Mouse (Mus musculus): ENCODE results near the gene Olfr461.
"Not testable (repeated sequence)": the region's sequence is repeated elsewhere in the genome, so short reads cannot be mapped to it uniquely, and the experiment has no call there.

Gene Olfr461

GRCm38 (mm10) chr6:40554950-40555349 lies at the start of gene Olfr461:
Olfr461 (minus strand) TSS chr6:40555050.
- DNase-seq = no peak

DNA sequence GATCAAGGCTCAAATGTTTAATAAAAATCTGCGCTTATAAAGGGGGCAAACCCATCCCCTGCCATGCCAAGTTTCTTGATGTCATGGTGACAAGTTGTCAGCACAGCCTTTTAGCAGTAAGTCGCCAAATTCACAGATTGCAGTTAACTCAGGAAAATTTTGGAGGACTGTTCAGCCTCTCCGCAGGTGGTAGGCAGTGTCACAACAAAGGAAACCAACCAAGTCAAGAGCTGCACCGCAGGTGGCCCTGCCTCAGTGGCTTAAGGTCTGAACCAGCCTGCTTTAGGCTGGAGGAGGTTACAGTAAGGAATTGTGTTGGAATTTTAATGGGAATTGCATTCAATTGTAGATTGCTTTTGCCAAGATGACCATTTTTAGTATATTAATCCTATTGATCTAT lies 43.7 kb upstream of the Olfr461 start:
- not testable (repeated sequence) for DNase-seq

- DNase-seq = no peak
Observed at GRCm38 (mm10) chr6:40594804-40595550, 40.1 kb upstream of the Olfr461 start.

DNA sequence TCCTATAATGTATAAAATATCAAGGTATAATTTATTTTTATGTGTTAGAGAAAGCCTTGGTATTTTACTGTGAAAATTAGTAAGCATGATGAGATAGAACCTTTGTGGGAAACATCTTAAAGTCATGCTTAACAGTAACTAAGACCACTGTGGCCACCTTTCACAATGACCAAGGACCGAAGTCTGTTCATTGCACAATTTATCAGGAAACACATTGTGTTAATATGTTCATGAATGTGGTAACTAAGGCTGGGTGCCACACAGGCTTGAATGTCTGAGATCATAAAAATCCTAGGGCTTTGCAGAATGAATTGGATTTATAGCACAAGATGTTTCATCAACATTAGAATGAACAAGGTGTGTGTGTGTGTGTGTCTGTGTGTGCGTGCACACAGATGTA lies 33.5 kb upstream of the Olfr461 start:
- no peak for DNase-seq

DNA sequence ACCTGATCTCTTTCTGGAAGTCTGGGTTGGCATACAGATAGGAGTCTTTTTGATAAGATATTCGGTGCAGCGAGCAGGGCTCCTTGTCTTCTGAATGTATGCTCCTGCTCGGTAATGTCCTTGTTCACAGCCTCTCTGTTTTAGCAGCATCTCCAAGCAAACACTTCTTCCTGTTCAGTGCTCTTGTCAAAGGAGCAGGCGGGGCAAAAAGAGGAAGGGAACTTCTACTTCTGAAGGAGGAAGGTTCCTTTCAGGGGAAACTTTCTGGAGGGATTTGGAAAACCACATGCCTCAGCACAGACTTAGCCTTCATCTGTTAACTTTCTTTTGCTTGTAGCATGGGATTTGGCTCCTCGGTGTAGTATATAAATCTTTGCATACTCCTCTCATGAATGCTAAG lies 30.8 kb upstream of the Olfr461 start, which contains the start of gene Clec5a:
Clec5a (minus strand) TSS at position 177 of the 400 bp plus-strand sequence.
- DNase-seq = no peak

- no peak for DNase-seq
Observed at GRCm38 (mm10) chr6:40584336-40584735, 29.5 kb upstream of the Olfr461 start.

DNA sequence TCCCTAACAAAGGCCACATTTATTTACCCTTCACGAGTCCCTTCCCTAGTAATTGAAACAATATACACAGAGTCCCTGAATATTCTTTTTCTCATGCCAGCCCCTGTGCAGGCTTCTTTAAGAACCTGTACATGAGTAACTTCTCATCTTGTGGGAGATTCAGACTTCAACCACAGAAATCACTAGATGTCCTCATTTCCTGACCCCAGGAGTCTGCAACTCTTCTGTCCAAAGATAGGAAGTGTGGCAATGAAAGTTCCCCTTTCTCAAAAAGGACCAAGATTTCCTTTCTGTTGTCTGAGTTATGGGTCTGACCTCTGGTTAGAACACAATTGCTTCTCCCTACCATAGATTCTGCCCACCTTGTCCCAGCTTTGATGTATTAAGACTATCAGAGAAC lies 21.5 kb upstream of the Olfr461 start:
- DNase-seq = no peak

GRCm38 (mm10) chr6:40573618-40574017 lies 18.8 kb upstream of the Olfr461 start:
- no peak for DNase-seq

DNA sequence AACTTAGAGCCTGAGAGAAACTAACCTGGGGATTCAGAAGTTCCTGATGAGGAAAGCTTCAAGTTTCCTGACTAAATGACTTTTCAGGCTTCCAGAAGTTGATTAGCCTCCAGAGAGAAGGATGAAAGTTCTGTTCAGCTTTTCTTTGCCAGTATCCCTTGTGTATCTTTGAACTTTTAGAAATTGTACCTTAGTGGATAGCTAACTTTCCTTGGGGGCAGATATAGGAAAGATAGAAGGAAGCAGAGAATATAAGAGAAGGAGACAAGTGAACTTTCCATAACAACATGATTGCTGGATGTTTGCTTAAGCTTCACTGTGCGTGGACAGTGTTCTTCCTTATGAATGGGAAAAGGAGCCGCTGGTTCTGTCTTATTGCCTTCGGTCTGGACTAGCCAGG lies 14.3 kb upstream of the Olfr461 start, which contains the start of gene Olfr460:
Olfr460 (plus strand) TSS at position 301 of the 400 bp plus-strand sequence.
- no peak for DNase-seq

- DNase-seq = no peak
Observed at GRCm38 (mm10) chr6:40544690-40545089, 10.2 kb downstream of the Olfr461 start.

DNA sequence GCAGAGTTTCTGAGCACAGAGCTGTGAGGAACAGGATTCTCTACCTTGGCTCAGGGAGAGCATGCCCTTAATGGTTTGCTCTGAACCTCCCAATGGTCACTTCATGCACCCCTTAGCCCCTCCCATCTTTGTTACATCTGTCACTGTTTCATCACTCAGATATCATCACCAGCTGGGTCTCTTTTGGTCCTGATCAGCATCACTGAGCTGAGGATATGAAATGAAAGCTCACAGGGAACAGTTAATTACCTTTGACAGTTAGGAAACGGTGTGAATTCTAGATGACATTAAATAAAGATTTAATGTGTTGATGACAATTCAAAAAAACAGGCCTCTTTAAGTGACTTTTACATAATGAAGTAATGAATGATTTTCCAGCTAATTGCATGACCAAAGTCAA lies 35.4 kb downstream of the Olfr461 start, which contains the start of gene Prss37:
Prss37 (minus strand) TSS at position 101 of the 400 bp plus-strand sequence.
- no peak for DNase-seq

DNA sequence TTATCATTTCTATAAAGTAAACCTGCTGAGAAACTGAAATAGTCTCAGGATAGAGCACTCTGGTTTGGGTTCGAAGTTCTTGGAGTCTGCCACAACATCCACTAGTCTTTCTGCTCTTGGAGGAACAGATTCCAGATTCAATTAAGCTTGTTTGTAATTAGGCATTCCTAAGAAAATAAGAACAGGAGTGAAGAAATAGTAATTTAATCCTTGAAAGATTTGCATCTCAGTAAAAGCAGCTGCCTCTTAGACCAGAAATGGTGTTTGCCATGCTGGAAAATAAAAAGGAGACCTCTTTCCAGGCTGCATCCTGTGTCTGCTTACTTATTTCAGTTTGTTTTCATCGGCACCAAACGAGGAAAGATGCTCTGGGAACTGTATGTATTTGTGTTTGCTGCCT lies 61.6 kb downstream of the Olfr461 start, which contains the start of gene Tas2r108:
Tas2r108 (plus strand) TSS at position 301 of the 400 bp plus-strand sequence.
- no peak for DNase-seq

All from cerebellum, adult 9-10 months (tissue).